Mouse (Mus musculus) kidney, postnatal 4 days (tissue): ENCODE results near the gene Rgs12.

Source experiments
- DNase-seq, 2 experiments: peaks; one replicate each; pipeline ENCODE4 v3.0.0; 2021; ENCODE audit warnings: mixed read lengths in 2 of 2

The Rgs12 gene

DNA sequence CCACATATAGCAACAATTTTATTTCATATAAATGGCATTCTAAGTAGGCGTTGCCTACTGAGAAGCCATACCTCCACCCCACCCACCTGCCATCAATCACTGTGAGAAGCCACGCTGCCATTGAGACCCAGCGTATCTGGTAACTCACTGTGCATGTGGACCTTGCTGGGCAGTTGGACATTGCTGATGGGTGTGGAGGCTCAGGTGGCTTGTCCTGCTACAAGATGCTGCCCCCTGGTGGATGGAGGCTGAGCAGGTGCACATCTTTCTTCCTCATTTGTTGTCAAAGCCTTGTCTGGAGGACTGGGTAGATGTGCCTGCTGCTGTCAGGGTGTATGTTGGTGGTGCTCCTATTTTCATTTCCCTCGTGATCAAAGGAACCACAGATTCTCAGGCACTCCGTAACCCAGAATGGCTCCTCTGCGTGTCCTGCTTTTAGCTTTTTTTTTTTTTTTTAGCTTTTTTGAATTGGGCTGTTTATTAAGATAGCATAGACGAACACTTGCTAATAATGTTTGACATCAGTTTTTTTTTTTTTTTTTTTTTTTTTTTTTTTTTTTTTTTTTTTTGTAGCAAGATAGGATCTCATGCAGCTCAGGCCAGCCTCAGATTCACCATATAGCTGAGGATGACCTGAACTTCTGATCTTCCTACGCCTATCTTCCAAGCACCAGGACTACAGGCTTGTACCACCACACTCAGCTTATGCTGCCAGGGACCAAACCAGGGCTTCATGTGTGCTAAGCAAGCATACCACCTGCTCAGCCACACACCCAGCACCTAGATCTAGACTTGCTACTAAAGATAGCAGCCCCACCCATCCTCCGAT is 139.8 kb downstream of the Rgs12 start:
- peak; percentile 79 to 84 for DNase-seq
